Mouse (Mus musculus) retina, postnatal 1 day (tissue): ENCODE results near the gene Fth1.
A peak's percentile ranks its signal among the peaks of the same experiment; 100 is the strongest.
"Not testable (repeated sequence)": the region's sequence is repeated elsewhere in the genome, so short reads cannot be mapped to it uniquely, and the experiment has no call there.

ENCODE experiments used
- DNase-seq: peaks from one replicate; pipeline ENCODE4 v3.0.0-alpha.2; 2012

Gene Fth1

GRCm38 (mm10) chr19:9964205-9964916, 16.0 kb upstream of the Fth1 start:
- DNase-seq = no peak

GRCm38 (mm10) chr19:9966096-9966867, 14.1 kb upstream of the Fth1 start:
- DNase-seq = peak; percentile 35

GRCm38 (mm10) chr19:9968081-9968787, 12.2 kb upstream of the Fth1 start:
- no peak for DNase-seq

GRCm38 (mm10) chr19:9974853-9975252, 5.5 kb upstream of the Fth1 start:
- not testable (repeated sequence) for DNase-seq

GRCm38 (mm10) chr19:9977085-9977484, 3.3 kb upstream of the Fth1 start:
- DNase-seq = no peak

- peak; percentile 19 for DNase-seq
Measured at GRCm38 (mm10) chr19:9978431-9978951, 1.9 kb upstream of the Fth1 start.

DNA sequence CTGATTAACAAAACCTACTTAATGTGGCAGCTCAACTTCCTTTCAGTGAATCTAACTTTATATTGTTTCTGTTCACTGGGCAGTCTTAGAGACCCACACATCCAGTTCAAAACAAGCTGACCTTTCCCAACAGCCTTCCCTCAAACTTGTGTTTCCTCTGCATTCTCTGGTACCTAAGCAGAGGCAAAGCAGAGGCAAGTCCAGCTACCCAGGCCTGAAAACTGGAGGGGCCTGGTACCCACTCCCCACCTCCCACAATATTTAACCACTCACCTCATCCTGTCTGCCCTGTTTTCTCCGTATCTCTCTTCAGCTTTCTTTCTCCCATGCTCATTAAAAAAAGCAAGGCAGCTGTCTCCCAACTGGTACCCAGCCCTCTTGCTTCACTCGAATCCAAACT, 1.2 kb upstream of the Fth1 start:
- no peak for DNase-seq

- no peak for DNase-seq
Measured at GRCm38 (mm10) chr19:9981621-9982020, 1.2 kb downstream of the Fth1 start.

GRCm38 (mm10) chr19:9982151-9982851, 1.9 kb downstream of the Fth1 start:
- peak; percentile 99 for DNase-seq

DNA sequence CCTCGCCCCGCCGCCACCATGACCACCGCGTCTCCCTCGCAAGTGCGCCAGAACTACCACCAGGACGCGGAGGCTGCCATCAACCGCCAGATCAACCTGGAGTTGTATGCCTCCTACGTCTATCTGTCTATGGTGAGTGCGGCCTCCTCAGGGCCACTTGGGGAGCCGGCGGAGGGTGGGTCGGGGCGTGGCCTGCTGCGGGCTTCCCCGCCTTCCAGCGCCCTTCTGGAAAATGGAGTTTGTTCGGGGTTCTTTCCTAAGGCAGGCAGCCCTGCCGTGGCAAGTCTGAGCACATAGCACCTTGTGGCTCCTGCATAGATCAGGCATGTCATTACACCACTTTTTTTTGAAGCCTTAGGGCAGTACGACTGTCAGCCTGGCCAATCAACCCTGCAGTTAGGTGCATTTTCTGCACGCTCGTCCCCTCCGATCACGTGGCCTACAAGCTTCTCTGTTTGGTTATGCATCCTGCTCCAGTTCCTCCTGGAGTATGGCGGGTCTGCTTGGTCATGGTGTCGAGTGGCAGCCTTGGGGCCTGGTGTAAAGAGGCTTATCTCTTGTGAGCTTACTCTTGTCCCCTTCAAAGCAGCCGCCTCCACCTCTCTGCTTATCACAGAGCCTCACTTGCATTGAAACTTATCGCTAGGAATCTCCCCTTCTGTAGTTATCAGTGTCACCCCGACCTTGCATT, 2.6 kb downstream of the Fth1 start:
- DNase-seq = peak; percentile 67

DNA sequence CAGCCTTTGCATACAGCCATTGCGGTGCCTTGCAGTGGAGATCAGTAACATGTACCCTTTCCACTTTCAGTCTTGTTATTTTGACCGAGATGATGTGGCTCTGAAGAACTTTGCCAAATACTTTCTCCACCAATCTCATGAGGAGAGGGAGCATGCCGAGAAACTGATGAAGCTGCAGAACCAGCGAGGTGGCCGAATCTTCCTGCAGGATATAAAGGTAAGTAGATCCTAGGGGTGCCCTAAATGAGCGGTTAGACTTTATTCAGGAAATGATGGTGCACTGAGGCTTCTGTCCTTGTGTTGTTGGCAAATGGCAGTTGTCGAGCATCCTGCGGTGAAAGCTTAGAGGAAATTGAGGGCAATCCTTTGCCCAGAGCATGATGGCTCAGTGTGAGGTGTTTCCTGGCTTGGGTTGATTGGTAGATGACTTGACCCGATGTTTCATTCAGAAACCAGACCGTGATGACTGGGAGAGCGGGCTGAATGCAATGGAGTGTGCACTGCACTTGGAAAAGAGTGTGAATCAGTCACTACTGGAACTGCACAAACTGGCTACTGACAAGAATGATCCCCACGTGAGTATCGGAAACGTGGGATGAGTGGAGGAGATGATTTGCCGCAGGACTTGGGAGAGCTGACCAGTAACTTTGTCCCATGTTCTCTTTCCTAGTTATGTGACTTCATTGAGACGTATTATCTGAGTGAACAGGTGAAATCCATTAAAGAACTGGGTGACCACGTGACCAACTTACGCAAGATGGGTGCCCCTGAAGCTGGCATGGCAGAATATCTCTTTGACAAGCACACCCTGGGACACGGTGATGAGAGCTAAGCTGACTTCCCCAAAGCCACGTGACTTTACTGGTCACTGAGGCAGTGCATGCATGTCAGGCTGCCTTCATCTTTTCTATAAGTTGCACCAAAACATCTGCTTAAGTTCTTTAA, 4.0 kb downstream of the Fth1 start:
- DNase-seq = no peak

DNA sequence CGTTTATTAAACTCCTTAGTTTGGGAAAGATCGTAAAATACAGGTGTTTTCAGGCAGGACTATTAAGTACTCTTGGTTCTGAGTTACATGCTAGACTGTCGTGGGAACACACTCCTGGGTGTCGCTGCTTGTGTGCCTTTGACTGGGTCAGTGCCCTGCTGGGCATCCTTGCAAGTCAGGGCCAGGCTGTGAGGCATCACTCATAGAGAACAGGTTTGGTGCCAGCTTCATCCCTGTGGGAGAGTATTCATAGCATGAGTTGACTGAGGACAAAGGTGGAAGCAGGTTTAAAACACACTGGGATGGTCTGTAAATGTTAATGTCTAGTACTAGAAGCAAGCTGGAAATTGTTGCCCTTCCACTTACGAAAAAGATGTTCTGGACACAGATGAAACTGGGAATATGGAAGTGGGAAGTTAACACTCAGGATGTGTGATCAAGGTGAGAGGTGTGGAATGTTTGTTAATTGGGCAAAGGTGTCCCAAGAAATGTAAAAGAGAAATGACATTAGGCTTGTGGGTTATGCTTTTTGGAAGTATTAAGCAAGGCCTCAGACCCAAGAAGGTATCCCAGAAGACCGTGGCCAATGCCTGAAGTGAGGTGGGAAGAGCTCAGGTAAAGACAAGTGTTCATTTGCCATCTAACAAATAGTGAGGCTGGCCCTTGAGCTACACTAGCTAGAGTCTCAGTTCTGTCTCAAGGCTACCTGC, 4.9 kb downstream of the Fth1 start:
- no peak for DNase-seq

DNA sequence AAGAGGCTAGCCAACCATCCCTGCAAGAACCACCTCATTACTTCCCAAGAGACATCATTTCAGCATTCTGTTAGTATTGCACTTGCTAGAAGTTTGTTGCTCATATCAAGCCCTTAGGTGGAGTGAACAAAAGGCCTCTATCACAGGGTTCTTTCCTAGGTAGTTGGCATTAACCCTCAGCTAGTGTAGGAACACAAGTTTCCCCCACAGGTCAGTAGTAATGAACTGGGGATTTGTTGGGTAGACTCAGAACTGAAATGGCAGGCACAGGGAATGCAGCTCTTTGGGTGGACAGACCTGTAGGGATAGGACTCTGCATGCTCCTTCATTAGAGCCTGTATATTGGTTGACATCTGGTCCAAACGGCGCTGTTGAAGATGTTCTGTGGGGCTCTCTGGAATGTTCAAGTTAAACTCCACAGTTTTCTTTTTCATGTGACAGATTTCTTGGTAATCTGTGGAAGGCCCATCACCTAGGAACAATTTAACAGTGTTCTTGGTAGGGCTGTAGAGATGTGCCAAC, 5.6 kb downstream of the Fth1 start:
- no peak for DNase-seq

GRCm38 (mm10) chr19:9987192-9987591, 6.8 kb downstream of the Fth1 start:
- DNase-seq = peak; percentile 27

DNA sequence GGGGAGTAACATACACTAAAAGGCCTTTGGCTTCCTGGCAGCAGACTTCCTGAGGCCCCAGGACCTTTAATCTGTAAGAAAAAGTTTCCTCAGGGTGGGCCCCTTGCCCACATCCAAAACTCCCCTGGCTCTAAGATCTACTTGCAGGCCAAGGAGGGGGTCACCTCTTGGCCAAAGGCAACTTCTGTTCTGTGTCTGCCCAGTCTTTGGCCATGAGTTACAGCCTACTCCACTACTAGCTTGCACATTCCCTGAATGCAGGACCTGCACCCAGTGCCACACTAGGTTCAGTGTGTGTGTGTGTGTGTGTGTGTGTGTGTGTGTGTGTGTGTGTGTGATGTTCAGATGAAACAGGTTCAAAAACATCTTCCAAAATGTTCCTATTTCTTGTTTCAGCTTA, 7.2 kb downstream of the Fth1 start:
- no peak for DNase-seq

GRCm38 (mm10) chr19:9989171-9989883, 8.9 kb downstream of the Fth1 start:
- peak; percentile 43 for DNase-seq

DNA sequence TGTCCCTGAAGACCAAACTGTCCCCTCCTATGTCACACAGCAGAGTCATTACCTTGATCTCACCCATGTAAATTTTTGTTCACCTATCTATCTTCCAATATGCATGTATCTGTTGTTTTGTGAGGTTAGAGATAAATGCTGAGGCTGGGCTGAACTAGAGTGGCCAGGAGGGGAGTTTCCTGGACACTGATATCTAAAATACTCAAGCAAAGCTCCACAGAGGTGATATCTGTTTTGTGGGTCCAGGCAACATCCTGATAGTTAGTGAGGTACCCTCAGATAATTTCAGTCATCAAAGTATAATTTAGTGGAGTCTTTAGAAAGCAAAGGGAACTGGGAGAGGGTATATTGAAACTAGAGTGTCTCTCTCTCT, 9.5 kb downstream of the Fth1 start:
- no peak for DNase-seq

- DNase-seq = peak; percentile 87
Measured at GRCm38 (mm10) chr19:9991304-9991703, 10.9 kb downstream of the Fth1 start.
